Mouse (Mus musculus): Measurements from ENCODE around the gene Tbrg1. TPM values are rescaled to one million over a fixed set of nuclear protein-coding genes. Genes with fewer than 3 reads are reported as not detected.
A peak's percentile ranks its signal among the peaks of the same experiment; 100 is the strongest.

The Tbrg1 gene
- total RNA-seq (2021) = 10 to 100 TPM; 38.8 to 41.3 TPM
- long read RNA-seq, experiment 1, transcript Tbrg1-201 (9 exons, 1,984 nt) = major isoform, 109 of 112 reads
- long read RNA-seq, experiment 1, partial matches to known transcripts = 1 of 112 reads
- long read RNA-seq, experiment 1, other reads (novel, unspliced or antisense) = 2 of 112 reads
- long read RNA-seq, experiment 2, transcript Tbrg1-201 (9 exons, 1,984 nt) = major isoform, 75 of 86 reads
- long read RNA-seq, experiment 2, partial matches to known transcripts = 5 of 86 reads
- long read RNA-seq, experiment 2, other reads (novel, unspliced or antisense) = 4 of 86 reads

GRCm38 (mm10) chr9:37656931-37657481 lies at the start of gene Tbrg1:
Gene Tbrg1, minus strand, starts transcription at chr9:37657312.
- intact Hi-C loops (cut with DNase I) = no loop called here

GRCm38 (mm10) chr9:37689970-37690686 lies 33.0 kb upstream of the Tbrg1 start:
- intact Hi-C loops (cut with DNase I) = loop anchor here (1.0 kb wide), 1 partner anchor 242 kb away; no protein-coding TSS in a partner anchor
- peak in 1 of 2 experiments; percentile 32 for DNase-seq

More at GRCm38 (mm10) chr9:37656931-37657481, at the start of gene Tbrg1:
- peak; percentile 84 to 88 for DNase-seq

- DNase-seq = no peak
- intact Hi-C loops (cut with DNase I) = no loop called here
Measured at GRCm38 (mm10) chr9:37687941-37688303, 30.8 kb upstream of the Tbrg1 start.

- DNase-seq = no peak
- intact Hi-C loops (cut with DNase I) = no loop called here
Measured at GRCm38 (mm10) chr9:37687288-37687940, 30.3 kb upstream of the Tbrg1 start.

- DNase-seq = no peak
- intact Hi-C loops (cut with DNase I) = no loop called here
Measured at GRCm38 (mm10) chr9:37681123-37681522, 24.0 kb upstream of the Tbrg1 start.

GRCm38 (mm10) chr9:37675287-37675686 lies 18.2 kb upstream of the Tbrg1 start:
- intact Hi-C loops (cut with DNase I) = no loop called here
- no peak for DNase-seq

- no peak for DNase-seq
- intact Hi-C loops (cut with DNase I) = no loop called here
Measured at GRCm38 (mm10) chr9:37670261-37670660, 13.1 kb upstream of the Tbrg1 start.

GRCm38 (mm10) chr9:37669678-37670077 lies 12.6 kb upstream of the Tbrg1 start:
- DNase-seq = no peak
- intact Hi-C loops (cut with DNase I) = no loop called here

GRCm38 (mm10) chr9:37669115-37669514 lies 12.0 kb upstream of the Tbrg1 start, which contains the start of gene Panx3:
Gene Panx3, minus strand, starts transcription at chr9:37669235.
- DNase-seq = no peak
- intact Hi-C loops (cut with DNase I) = no loop called here

GRCm38 (mm10) chr9:37666045-37666444 lies 8.9 kb upstream of the Tbrg1 start:
- intact Hi-C loops (cut with DNase I) = no loop called here
- DNase-seq = no peak

- intact Hi-C loops (cut with DNase I) = no loop called here
Measured at GRCm38 (mm10) chr9:37664604-37665003, 7.5 kb upstream of the Tbrg1 start.

GRCm38 (mm10) chr9:37663210-37663609 lies 6.1 kb upstream of the Tbrg1 start:
- no peak for DNase-seq
- intact Hi-C loops (cut with DNase I) = no loop called here

More at GRCm38 (mm10) chr9:37664604-37665003, 7.5 kb upstream of the Tbrg1 start:
- no peak for DNase-seq

- DNase-seq = no peak
- intact Hi-C loops (cut with DNase I) = no loop called here
Measured at GRCm38 (mm10) chr9:37659413-37659812, 2.3 kb upstream of the Tbrg1 start.

- peak in 1 of 2 experiments; percentile 15 for DNase-seq
- intact Hi-C loops (cut with DNase I) = no loop called here
Measured at GRCm38 (mm10) chr9:37656439-37656881, 652 bp downstream of the Tbrg1 start.

GRCm38 (mm10) chr9:37655961-37656360 lies 1.2 kb downstream of the Tbrg1 start:
- no peak for DNase-seq
- intact Hi-C loops (cut with DNase I) = no loop called here

- intact Hi-C loops (cut with DNase I) = no loop called here
- no peak for DNase-seq
Measured at GRCm38 (mm10) chr9:37653836-37654235, 3.3 kb downstream of the Tbrg1 start.

- no peak for DNase-seq
- intact Hi-C loops (cut with DNase I) = no loop called here
Measured at GRCm38 (mm10) chr9:37650639-37651038, 6.5 kb downstream of the Tbrg1 start.

GRCm38 (mm10) chr9:37646246-37646645 lies 10.9 kb downstream of the Tbrg1 start:
- intact Hi-C loops (cut with DNase I) = no loop called here
- peak in 1 of 2 experiments; percentile 7 for DNase-seq

GRCm38 (mm10) chr9:37638721-37639120 lies 18.4 kb downstream of the Tbrg1 start:
- no peak for DNase-seq
- intact Hi-C loops (cut with DNase I) = loop anchor here (5.0 kb wide), 2 partner anchors 176 to 206 kb away; partner anchors contain the start of gene Robo3

- intact Hi-C loops (cut with DNase I) = loop anchor here (5.0 kb wide), 2 partner anchors 175 to 205 kb away; partner anchors contain the start of gene Robo3
- peak in 1 of 2 experiments; percentile 23 for DNase-seq
Measured at GRCm38 (mm10) chr9:37636800-37637542, 20.1 kb downstream of the Tbrg1 start.
